Mouse (Mus musculus): ENCODE measurements around the gene Spef1. TPM values are rescaled to one million over a fixed set of nuclear protein-coding genes. Genes with fewer than 3 reads are reported as not detected.
"Not testable (repeated sequence)": the region's sequence is repeated elsewhere in the genome, so short reads cannot be mapped to it uniquely, and the experiment has no call there.

The Spef1 gene
- polyA plus RNA-seq (2014; fragmentation: Nextera tagmentation; extraction: Ambion mirVana) = 1.3 and 1.5 TPM in 2 replicates

DNA sequence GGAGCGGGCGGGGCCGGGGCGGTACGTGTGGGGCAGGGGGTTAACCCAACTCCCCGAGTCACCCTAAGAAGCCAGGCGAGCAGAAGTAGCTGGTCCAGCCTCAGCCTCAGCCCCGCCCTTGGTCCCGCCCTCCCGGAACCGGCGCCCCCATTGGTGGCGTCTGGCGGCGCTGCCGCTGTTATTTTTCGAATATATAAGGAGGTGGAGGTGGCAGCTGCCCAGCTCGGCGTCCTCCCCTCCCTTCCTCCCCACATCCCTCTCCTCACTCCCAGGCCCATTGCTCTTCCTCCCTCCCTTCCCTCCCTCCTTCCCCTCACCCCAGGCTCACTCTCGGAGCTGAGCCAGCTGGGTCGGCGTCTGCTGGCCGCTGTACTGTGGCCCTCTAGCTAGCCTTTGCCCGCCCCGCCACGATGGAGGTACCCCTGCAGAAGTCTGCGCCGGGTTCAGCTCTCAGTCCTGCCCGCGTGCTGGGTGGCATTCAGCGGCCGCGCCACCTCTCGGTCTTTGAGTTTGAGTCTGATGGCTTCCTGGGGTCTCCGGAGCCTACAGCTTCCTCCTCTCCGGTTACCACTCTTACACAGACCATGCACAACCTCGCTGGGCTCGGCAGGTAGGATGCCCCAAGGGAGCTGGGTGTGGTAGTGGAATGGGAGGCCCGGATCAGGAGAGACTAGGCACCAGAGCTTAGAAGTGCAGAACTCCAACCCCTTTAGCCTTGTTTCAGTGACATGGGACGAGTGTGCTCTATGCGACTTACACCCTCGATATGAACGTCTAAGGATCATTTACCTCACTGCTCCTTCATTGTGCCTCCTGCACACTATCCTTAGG, at the start of gene Spef1, which contains the start of gene Cdc25b:
TSS of gene Spef1 (minus strand) at position 512 of the 831 bp plus-strand sequence.
TSS of gene Cdc25b (plus strand) at position 179 of the 831 bp plus-strand sequence.
- peaks cover 41% of the 10 kb centered on the region for H3K4me1 ChIP-seq (replicated peaks; ENCODE audit: control insufficient read depth, insufficient read depth, low read length)
- H3K27ac ChIP-seq (ENCODE audit: low read depth, low read length) = peak within 1 kb of the TSS; percentile 71
- H3K4me3 ChIP-seq (ENCODE audit: low read depth, low read length) = peak within 1 kb of the TSS; percentile 76
- DNase-seq (ENCODE audit: low spot score) (peak; percentile 86), ATAC-seq (replicated peaks; ENCODE audit: low FRiP score) (peak; percentile 89)
- no peaks in the 10 kb centered on the region for H3K9me3 ChIP-seq (ENCODE audit: control insufficient read depth, low read length)
- peak within 1 kb of the TSS; percentile 82 for H3K4me2 ChIP-seq
- 1% methylated on average over 43 of the region's 43 CpGs for WGBS
- peak within 1 kb of the TSS; percentile 77 for H3K9ac ChIP-seq (ENCODE audit: low read depth, low read length)
- H3K36me3 ChIP-seq (ENCODE audit: control insufficient read depth, insufficient read depth, low read length) = peaks cover 6% of the 10 kb centered on the region
- H3K27me3 ChIP-seq (replicated peaks; ENCODE audit: control insufficient read depth, insufficient read depth, low read length) = no peaks in the 10 kb centered on the region; the same call in 1 of the 2 replicates

DNA sequence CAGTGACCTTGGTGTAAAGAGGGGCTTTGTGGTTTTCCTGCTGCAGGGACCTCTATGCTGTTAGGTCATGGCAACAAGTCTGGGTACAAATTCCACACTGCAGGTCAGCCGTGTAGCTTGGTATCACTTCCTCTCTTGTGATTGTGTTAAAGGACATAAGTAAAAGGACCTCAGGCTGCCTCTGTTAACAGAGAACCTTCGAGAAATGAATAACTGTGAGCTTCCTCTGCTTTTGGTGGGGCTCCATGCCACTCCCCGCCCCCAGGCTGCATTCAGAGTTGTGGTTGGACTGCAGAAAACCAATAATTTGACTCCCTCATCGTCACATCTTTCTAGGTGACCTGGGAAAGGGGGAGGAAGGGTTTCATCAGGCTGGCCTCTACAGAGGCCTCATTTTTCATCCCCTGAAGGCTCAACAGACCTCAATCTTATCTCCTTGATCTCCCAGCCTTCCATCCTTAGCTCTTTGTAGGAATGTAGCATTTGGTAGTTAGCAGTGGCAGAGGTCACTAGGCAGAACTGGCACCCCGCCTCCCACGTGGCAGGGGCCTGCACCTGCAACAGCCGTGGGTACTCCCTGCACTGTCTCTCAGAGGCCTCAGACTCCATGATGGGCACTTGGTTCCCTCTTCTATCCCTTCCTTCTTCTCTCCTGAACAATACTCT, 48.0 kb upstream of the Spef1 start:
- H3K27ac ChIP-seq (ENCODE audit: low read depth, low read length) = peak overlapping the region; percentile 81
- H3K4me3 ChIP-seq (ENCODE audit: low read depth, low read length) = peak overlapping the region; percentile 81
- peaks cover 39% of the 10 kb centered on the region for H3K4me1 ChIP-seq (replicated peaks; ENCODE audit: control insufficient read depth, insufficient read depth, low read length)
- H3K36me3 ChIP-seq (ENCODE audit: control insufficient read depth, insufficient read depth, low read length) = peaks cover 7% of the 10 kb centered on the region; the same call in 1 of the 2 replicates
- no peaks in the 10 kb centered on the region for H3K9me3 ChIP-seq (ENCODE audit: control insufficient read depth, low read length)
- H3K27me3 ChIP-seq (replicated peaks; ENCODE audit: control insufficient read depth, insufficient read depth, low read length) = no peaks in the 10 kb centered on the region
- DNase-seq (ENCODE audit: low spot score) (no peak), ATAC-seq (replicated peaks; ENCODE audit: low FRiP score) (no peak)
- peak overlapping the region; percentile 88 for H3K9ac ChIP-seq (ENCODE audit: low read depth, low read length)
- H3K4me2 ChIP-seq = peak overlapping the region; percentile 96
- WGBS = 54% methylated on average over 7 of the region's 7 CpGs

DNA sequence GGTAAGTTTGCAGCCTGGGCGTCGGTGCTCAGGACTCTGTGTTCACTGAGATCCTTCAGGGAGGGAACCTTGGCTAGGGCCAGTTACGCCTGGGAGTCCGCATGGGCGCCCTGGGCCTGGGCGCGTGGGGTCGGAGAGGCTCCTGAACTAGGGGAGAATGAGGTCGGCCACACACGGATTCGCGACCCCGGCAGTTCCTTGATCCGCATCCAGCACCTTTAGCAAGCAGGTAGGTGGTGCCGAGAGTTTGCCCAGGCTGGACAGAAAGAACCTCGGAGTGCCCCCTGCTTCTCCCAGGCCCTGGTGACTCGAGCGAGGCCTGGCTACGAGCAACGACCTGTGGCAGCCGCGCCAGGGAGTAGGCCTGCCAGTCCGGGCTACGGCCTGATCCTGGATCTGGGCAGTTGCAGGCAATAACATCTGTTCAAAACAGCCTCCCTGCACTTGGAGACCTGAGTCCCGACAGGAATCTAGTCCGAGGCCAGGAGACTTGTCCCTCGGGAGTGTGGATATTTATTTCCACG, 47.1 kb upstream of the Spef1 start:
- Histone ChIP-seq H3K4me2 (peak overlapping the region; percentile 96), H3K27ac (ENCODE audit: low read depth, low read length) (peak overlapping the region; percentile 81), H3K4me3 (ENCODE audit: low read depth, low read length) (peak overlapping the region; percentile 81), H3K27me3 (replicated peaks; ENCODE audit: control insufficient read depth, insufficient read depth, low read length) (no peaks in the 10 kb centered on the region), H3K4me1 (replicated peaks; ENCODE audit: control insufficient read depth, insufficient read depth, low read length) (peaks cover 33% of the 10 kb centered on the region), H3K9ac (ENCODE audit: low read depth, low read length) (peak overlapping the region; percentile 88), H3K9me3 (ENCODE audit: control insufficient read depth, low read length) (no peaks in the 10 kb centered on the region), H3K36me3 (ENCODE audit: control insufficient read depth, insufficient read depth, low read length) (peaks cover 3% of the 10 kb centered on the region; the same call in 1 of the 2 replicates)
- DNase-seq (ENCODE audit: low spot score) = no peak
- WGBS = 17% methylated on average over 28 of the region's 28 CpGs
- ATAC-seq (replicated peaks; ENCODE audit: low FRiP score) = peak; percentile 27; the same call in 1 of the 2 replicates

DNA sequence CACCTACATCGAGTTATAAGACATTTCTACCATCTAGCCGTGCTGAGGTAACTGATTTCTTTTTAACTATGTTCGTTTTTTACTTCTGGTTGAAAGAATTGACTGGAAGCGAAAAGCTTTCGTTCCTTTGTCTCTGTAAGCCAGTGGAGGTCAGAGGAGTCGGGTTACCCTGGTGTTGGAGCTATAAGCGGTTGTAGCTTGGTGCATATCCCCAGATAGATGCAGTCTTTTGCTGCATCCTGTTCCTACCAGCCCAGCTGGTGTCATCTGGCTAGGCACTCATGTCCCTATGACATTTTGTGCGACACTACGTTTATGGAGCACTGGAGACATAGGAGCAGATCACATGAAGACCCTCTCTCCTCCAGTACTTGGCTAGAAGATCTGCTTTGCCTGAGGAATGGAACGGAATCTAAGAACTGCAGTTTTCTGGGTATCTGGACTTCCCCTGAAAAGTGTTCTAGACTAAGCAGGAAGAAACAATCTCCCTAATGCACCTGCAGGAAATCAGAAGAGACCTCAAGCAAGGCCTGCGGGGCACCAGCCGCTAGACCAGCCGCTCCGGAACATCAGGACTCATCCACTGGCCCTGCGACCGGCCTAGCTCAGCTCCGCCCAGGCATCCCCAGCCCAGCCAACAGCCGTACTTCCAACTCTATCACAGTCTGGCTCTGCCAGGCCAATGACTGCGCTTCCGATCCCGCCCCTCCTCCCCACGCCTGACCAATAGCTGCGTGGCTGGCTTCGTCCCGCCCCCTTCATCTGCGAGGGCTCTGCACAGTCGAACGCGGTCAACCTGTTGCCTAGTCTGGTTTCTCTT, 46.4 kb upstream of the Spef1 start, which contains the start of gene Mavs:
TSS of gene Mavs (plus strand) at position 757 of the 820 bp plus-strand sequence.
- Histone ChIP-seq H3K36me3 (ENCODE audit: control insufficient read depth, insufficient read depth, low read length) (peaks cover under 1% of the 10 kb centered on the region; the same call in 1 of the 2 replicates), H3K27ac (ENCODE audit: low read depth, low read length) (peak within 1 kb of the TSS; percentile 81), H3K9me3 (ENCODE audit: control insufficient read depth, low read length) (no peaks in the 10 kb centered on the region), H3K9ac (ENCODE audit: low read depth, low read length) (peak within 1 kb of the TSS; percentile 88), H3K27me3 (replicated peaks; ENCODE audit: control insufficient read depth, insufficient read depth, low read length) (no peaks in the 10 kb centered on the region), H3K4me3 (ENCODE audit: low read depth, low read length) (peak within 1 kb of the TSS; percentile 81), H3K4me2 (peak within 1 kb of the TSS; percentile 96), H3K4me1 (replicated peaks; ENCODE audit: control insufficient read depth, insufficient read depth, low read length) (peaks cover 32% of the 10 kb centered on the region)
- 14% methylated on average over 29 of the region's 29 CpGs for WGBS
- peak; percentile 93 for DNase-seq (ENCODE audit: low spot score)
- ATAC-seq (replicated peaks; ENCODE audit: low FRiP score) = peak; percentile 99

DNA sequence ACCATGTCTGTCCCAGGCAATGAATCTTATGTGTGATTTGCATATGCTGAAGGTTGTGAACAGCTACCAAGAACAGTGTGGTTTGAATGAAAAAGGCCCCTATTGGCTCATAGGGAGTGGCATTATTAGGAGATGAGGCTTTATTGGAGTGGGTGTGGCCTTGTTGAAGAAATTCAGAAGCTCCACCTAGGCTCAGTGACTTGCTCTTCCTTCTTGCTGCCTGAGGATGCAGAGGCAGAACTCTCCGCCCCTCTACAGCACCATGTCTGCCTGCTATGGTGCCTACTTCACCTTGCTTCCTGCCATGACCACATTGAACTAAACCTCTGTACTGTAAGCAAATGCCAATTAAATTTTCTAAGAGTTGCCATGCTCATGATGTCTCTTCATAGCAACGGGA, 45.5 kb upstream of the Spef1 start:
- DNase-seq (ENCODE audit: low spot score) (no peak), ATAC-seq (replicated peaks; ENCODE audit: low FRiP score) (peak; percentile 53)
- WGBS = 81% methylated on average over 2 of the region's 2 CpGs
- no peak overlapping the region for H3K27ac ChIP-seq (ENCODE audit: low read depth, low read length)
- H3K27me3 ChIP-seq (replicated peaks; ENCODE audit: control insufficient read depth, insufficient read depth, low read length) = no peaks in the 10 kb centered on the region
- peaks cover 32% of the 10 kb centered on the region for H3K4me1 ChIP-seq (replicated peaks; ENCODE audit: control insufficient read depth, insufficient read depth, low read length)
- no peak overlapping the region for H3K9ac ChIP-seq (ENCODE audit: low read depth, low read length)
- no peak overlapping the region for H3K4me3 ChIP-seq (ENCODE audit: low read depth, low read length)
- H3K36me3 ChIP-seq (ENCODE audit: control insufficient read depth, insufficient read depth, low read length) = no peaks in the 10 kb centered on the region; the same call in 1 of the 2 replicates
- no peaks in the 10 kb centered on the region for H3K9me3 ChIP-seq (ENCODE audit: control insufficient read depth, low read length)
- peak overlapping the region; percentile 96; the same call in 1 of the 2 replicates for H3K4me2 ChIP-seq

DNA sequence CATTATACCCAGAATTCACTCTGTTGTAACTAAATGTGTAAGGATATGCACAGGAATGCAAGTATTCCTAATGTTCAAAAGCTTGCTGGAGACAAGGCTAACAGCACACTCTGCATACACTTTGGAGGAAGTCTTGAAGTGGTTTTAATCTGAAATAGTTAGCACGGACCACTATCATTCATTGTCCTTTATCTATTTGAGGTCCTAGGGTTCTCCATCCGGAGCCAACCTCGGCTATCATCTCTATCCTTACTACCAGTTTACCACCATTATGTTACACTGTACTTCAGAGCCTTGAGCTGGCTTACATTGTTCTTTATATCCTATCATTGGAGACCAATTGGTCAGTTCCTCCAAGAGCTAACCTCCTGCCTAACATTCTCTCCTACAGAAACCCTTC, 40.2 kb upstream of the Spef1 start:
- Histone ChIP-seq H3K9me3 (ENCODE audit: control insufficient read depth, low read length) (no peaks in the 10 kb centered on the region), H3K27ac (ENCODE audit: low read depth, low read length) (no peak overlapping the region), H3K4me3 (ENCODE audit: low read depth, low read length) (no peak overlapping the region), H3K36me3 (ENCODE audit: control insufficient read depth, insufficient read depth, low read length) (no peaks in the 10 kb centered on the region), H3K4me2 (no peak overlapping the region), H3K27me3 (replicated peaks; ENCODE audit: control insufficient read depth, insufficient read depth, low read length) (no peaks in the 10 kb centered on the region), H3K9ac (ENCODE audit: low read depth, low read length) (no peak overlapping the region), H3K4me1 (replicated peaks; ENCODE audit: control insufficient read depth, insufficient read depth, low read length) (peaks cover 23% of the 10 kb centered on the region)
- ATAC-seq (replicated peaks; ENCODE audit: low FRiP score) = no peak
- DNase-seq (ENCODE audit: low spot score) = no peak
- 66% methylated on average over 3 of the region's 3 CpGs for WGBS

DNA sequence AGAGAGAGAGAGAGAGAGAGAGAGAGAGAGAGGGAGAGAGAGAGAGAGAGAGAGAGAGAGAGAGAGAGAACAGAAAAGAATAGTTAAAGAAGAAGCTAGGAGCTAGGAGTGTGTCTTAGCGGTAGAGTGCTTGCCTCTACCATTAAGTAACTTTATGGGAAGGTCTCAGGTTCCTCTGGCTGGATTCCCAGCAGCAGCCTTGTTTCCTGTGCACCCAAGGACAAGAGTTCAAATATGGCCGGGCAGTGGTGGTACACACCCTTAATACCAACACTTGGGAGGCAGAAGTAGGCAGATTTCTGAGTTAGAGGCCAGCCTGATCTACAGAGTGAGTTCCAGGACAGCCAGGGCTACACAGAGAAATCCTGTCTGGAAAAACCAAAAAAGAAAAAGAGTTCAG, 39.6 kb upstream of the Spef1 start:
- not testable (repeated sequence) for ATAC-seq (replicated peaks; ENCODE audit: low FRiP score)
- 70% methylated on average over 2 of the region's 2 CpGs for WGBS

DNA sequence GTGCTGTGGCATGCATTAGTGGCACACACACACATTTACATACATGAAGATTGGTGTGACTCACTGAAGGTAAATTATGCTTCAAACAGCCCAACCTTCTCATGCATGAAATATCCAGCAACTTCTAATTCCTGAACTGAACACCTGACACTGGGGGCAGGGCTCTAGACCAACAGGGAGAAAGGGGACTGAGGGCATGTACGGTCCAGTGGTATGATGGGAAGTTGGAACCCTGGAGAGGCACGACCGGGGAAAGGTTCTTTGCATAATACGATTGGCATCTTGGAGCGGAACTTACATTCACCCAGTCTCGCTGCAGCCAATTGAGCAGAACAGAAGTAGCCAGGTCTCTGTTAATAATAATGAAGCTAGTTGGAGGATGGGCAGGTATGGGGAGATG, 38.1 kb upstream of the Spef1 start:
- no peaks in the 10 kb centered on the region for H3K9me3 ChIP-seq (ENCODE audit: control insufficient read depth, low read length)
- H3K9ac ChIP-seq (ENCODE audit: low read depth, low read length) = no peak overlapping the region
- no peak overlapping the region for H3K4me2 ChIP-seq
- no peaks in the 10 kb centered on the region for H3K36me3 ChIP-seq (ENCODE audit: control insufficient read depth, insufficient read depth, low read length)
- H3K4me1 ChIP-seq (replicated peaks; ENCODE audit: control insufficient read depth, insufficient read depth, low read length) = peaks cover 30% of the 10 kb centered on the region
- H3K4me3 ChIP-seq (ENCODE audit: low read depth, low read length) = no peak overlapping the region
- 0 out of 2 replicates have a peak overlapping the region, but pooled peaks have one; percentile 1 for H3K27ac ChIP-seq (ENCODE audit: low read depth, low read length)
- ATAC-seq (replicated peaks; ENCODE audit: low FRiP score) = no peak
- WGBS = 92% methylated on average over 6 of the region's 6 CpGs
- no peak for DNase-seq (ENCODE audit: low spot score)
- H3K27me3 ChIP-seq (replicated peaks; ENCODE audit: control insufficient read depth, insufficient read depth, low read length) = no peaks in the 10 kb centered on the region

More for the DNA sequence above, 39.6 kb upstream of the Spef1 start:
- H3K27ac ChIP-seq (ENCODE audit: low read depth, low read length); H3K4me3 ChIP-seq (ENCODE audit: low read depth, low read length); DNase-seq (ENCODE audit: low spot score); H3K4me2 ChIP-seq; H3K36me3 ChIP-seq (ENCODE audit: control insufficient read depth, insufficient read depth, low read length); H3K9ac ChIP-seq (ENCODE audit: low read depth, low read length); H3K27me3 ChIP-seq (replicated peaks; ENCODE audit: control insufficient read depth, insufficient read depth, low read length); H3K9me3 ChIP-seq (ENCODE audit: control insufficient read depth, low read length): not testable (repeated sequence)
- H3K4me1 ChIP-seq (replicated peaks; ENCODE audit: control insufficient read depth, insufficient read depth, low read length) = peaks cover 28% of the 10 kb centered on the region
